Mouse (Mus musculus) stomach, embryonic 16.5 days (tissue): ENCODE results near the gene Retnla. TPM values are rescaled to one million over a fixed set of nuclear protein-coding genes. Genes with fewer than 3 reads are reported as not detected.

ENCODE experiments used
- ATAC-seq: fragments of 200-750 bp; cut with Nextera tagmentation; 2 replicates; pipeline ENCODE4 v1.8.0; 2017; ENCODE audit warnings: moderate number of reproducible peaks, moderate TSS enrichment; ENCODE audit not compliant: insufficient read depth, low FRiP score
- H3K27ac ChIP-seq: fragments of 300-500 bp; sonication (generic); 2 replicates; pipeline ENCODE4 v1.5.1; 2014; ENCODE audit warnings: low read length
- H3K27me3 ChIP-seq: fragments of 300-500 bp; sonication (generic); 2 replicates; pipeline ENCODE4 v1.6.1; 2014; ENCODE audit warnings: low read length, control low read depth, mixed read lengths; ENCODE audit not compliant: control insufficient read depth, insufficient read depth
- H3K36me3 ChIP-seq: fragments of 300-500 bp; sonication (generic); 2 replicates; pipeline ENCODE4 v1.6.1; 2014; ENCODE audit warnings: low read length; ENCODE audit not compliant: control insufficient read depth, insufficient read depth
- H3K4me1 ChIP-seq: fragments of 300-500 bp; sonication (generic); 2 replicates; pipeline ENCODE4 v1.6.1; 2014; ENCODE audit warnings: low read length, control low read depth, mixed read lengths; ENCODE audit not compliant: control insufficient read depth, insufficient read depth
- H3K4me2 ChIP-seq: fragments of 300-500 bp; sonication (generic); 2 replicates; pipeline ENCODE4 v1.6.1; 2014; ENCODE audit warnings: low read depth, low read length, mixed read lengths
- H3K4me3 ChIP-seq: fragments of 300-500 bp; sonication (generic); replicated peaks from 2 replicates; pipeline ENCODE4 v1.5.1; 2014; ENCODE audit warnings: mild to moderate bottlenecking, low read length
- H3K9ac ChIP-seq: fragments of 300-500 bp; sonication (generic); 2 replicates; pipeline ENCODE4 v1.6.1; 2014; ENCODE audit warnings: low read length
- H3K9me3 ChIP-seq: fragments of 300-500 bp; sonication (generic); replicated peaks from 2 replicates; pipeline ENCODE4 v1.6.1; 2016; ENCODE audit warnings: low read length, control low read depth; ENCODE audit not compliant: control insufficient read depth
- WGBS: fragments of 180-500 bp; shearing (Covaris S2); extraction: QIAGEN DNeasy Blood & Tissue Kit; methylation state at CpG from one replicate; pipeline ENCODE4 v1.1.7; 2014; 5-methylcytosine and 5-hydroxymethylcytosine counted together
- polyA plus RNA-seq: library from polyadenylated mRNA; unstranded; fragments of >200 nt; fragmentation: Nextera tagmentation; extraction: Ambion mirVana; gene quantifications from 2 replicates; pipeline ENCODE4 v1.2.1, GENCODE M21; 2015

Retnla gene
- polyA plus RNA-seq = not detected in 2 replicates

- Histone ChIP-seq H3K4me1 (no peaks in the 10 kb centered on the region), H3K4me2 (no peak within 1 kb of the TSS), H3K36me3 (no peaks in the 10 kb centered on the region), H3K9ac (no peak within 1 kb of the TSS), H3K9me3 (no peaks in the 10 kb centered on the region), H3K4me3 (no peak within 1 kb of the TSS), H3K27ac (no peak within 1 kb of the TSS), H3K27me3 (no peaks in the 10 kb centered on the region)
- 75% methylated on average over 3 of the region's 3 CpGs for WGBS
- ATAC-seq = no peak
Measured at GRCm38 (mm10) chr16:48842266-48842665, at the start of gene Retnla. Gene Retnla, plus strand, starts transcription at chr16:48842551.

GRCm38 (mm10) chr16:48798285-48798684 is 44.1 kb upstream of the Retnla start:
- no peaks in the 10 kb centered on the region for H3K9me3 ChIP-seq
- H3K4me2 ChIP-seq = no peak overlapping the region
- H3K9ac ChIP-seq = no peak overlapping the region
- no peak overlapping the region for H3K4me3 ChIP-seq
- WGBS = 36% methylated on average over 3 of the region's 3 CpGs
- H3K36me3 ChIP-seq = no peaks in the 10 kb centered on the region
- no peak overlapping the region for H3K27ac ChIP-seq
- no peaks in the 10 kb centered on the region for H3K27me3 ChIP-seq
- no peak for ATAC-seq
- H3K4me1 ChIP-seq = no peaks in the 10 kb centered on the region

GRCm38 (mm10) chr16:48799470-48799869 is 42.9 kb upstream of the Retnla start:
- no peaks in the 10 kb centered on the region for H3K36me3 ChIP-seq
- no peak overlapping the region for H3K4me3 ChIP-seq
- H3K27me3 ChIP-seq = no peaks in the 10 kb centered on the region
- no peak overlapping the region for H3K27ac ChIP-seq
- no peaks in the 10 kb centered on the region for H3K9me3 ChIP-seq
- no peaks in the 10 kb centered on the region for H3K4me1 ChIP-seq
- no peak for ATAC-seq
- WGBS = 88% methylated on average over 3 of the region's 3 CpGs
- H3K4me2 ChIP-seq = no peak overlapping the region
- no peak overlapping the region for H3K9ac ChIP-seq

DNA sequence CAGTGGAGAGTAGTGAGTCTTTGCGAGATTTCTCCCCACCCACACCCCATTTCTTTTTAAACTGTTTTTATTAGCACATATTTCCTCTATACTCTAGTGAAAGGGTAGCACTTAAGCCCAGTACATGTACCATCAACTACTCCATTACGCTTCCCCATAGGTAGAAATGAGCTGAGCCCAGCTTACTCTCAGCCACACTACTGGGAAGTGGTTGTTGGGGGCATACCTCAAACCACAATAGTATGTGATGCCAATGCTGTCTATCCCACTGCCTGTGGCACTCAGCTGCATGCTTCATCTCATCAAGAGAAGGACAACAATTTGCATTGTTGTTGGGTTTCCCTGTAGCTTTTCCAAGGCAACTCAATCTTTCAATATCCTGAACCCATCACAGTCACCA is 41.4 kb upstream of the Retnla start:
- 84% methylated on average over 2 of the region's 2 CpGs for WGBS
- Histone ChIP-seq H3K4me1 (no peaks in the 10 kb centered on the region), H3K27ac (no peak overlapping the region), H3K4me2 (no peak overlapping the region), H3K4me3 (no peak overlapping the region), H3K27me3 (no peaks in the 10 kb centered on the region), H3K9me3 (no peaks in the 10 kb centered on the region), H3K36me3 (no peaks in the 10 kb centered on the region), H3K9ac (no peak overlapping the region)
- no peak for ATAC-seq

GRCm38 (mm10) chr16:48805412-48805811 is 36.9 kb upstream of the Retnla start:
- no peaks in the 10 kb centered on the region for H3K27me3 ChIP-seq

DNA sequence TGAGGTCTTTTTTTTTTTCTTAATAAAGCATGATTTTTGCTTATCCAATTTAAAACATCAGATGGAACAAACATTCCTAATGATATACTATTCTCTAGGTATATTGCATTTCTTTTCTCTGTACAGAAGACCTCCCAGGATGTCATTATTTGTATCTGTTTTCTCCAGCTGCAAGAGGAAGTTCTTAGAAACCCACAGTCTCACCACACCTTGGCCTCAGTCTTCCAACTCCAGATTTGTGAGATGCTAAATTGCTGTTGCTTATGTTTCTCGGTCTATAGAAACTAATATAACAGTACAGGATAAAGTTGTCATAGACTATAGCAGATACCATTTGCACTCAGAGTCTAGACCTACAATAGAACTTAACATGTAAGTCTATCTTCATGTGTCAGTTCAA is 35.8 kb upstream of the Retnla start:
- H3K4me1 ChIP-seq = no peaks in the 10 kb centered on the region
- WGBS = 85% methylated on average over 1 of the region's 1 CpGs
- no peak overlapping the region for H3K9ac ChIP-seq
- H3K9me3 ChIP-seq = no peaks in the 10 kb centered on the region
- no peak overlapping the region for H3K27ac ChIP-seq
- no peaks in the 10 kb centered on the region for H3K36me3 ChIP-seq
- ATAC-seq = no peak
- no peak overlapping the region for H3K4me3 ChIP-seq
- no peak overlapping the region for H3K4me2 ChIP-seq
- H3K27me3 ChIP-seq = no peaks in the 10 kb centered on the region

More at GRCm38 (mm10) chr16:48805412-48805811, 36.9 kb upstream of the Retnla start:
- Histone ChIP-seq H3K36me3 (no peaks in the 10 kb centered on the region), H3K4me1 (no peaks in the 10 kb centered on the region), H3K9me3 (no peaks in the 10 kb centered on the region), H3K4me2 (no peak overlapping the region), H3K4me3 (no peak overlapping the region), H3K27ac (no peak overlapping the region), H3K9ac (no peak overlapping the region)
- 73% methylated on average over 1 of the region's 1 CpGs for WGBS
- no peak for ATAC-seq

DNA sequence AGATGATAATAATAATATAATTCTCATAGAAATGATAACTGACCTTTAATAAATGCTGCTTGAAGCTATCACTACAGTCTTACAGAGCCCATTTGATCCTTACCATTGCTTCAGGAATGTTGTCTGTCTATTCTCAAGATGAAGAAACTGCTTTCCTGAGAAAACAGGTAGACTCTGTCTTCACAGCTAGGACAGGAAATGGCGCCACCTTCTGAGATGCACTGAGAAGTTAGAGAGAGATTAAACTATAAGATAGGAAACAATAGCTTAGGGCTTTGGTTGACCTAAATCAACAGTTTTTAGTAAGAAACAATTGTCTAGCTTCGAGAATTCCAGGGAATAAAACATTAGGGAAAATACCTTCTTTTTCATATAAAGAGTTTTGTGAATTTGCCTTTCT is 33.0 kb upstream of the Retnla start:
- 58% methylated on average over 2 of the region's 2 CpGs for WGBS
- H3K4me1 ChIP-seq = no peaks in the 10 kb centered on the region; the same call in 1 of the 2 replicates

DNA sequence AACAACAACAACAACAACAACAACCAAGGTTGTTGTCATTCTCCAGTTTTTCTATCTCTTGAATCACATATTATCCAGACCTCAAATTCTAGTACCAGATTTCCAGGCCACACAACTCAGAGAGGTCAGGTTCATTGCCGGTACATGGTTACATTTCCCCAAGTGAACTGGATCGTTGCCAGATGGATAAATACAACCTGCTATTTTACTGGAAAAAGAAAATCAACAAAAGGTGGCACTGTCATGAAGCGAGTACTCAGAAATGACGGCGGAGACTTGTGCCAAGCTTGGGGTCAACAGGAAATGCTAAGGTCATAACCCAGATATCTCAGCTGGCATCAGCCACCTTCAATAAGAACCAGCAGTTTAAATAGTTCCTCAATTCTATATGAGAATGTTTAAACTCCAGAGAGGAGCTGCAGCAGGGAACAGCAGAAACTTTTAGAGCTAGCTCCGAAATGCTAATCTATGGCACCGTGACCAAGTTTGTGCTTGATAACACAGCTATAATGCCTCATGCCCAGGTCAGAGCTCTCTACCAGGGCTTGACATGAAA is 30.4 kb upstream of the Retnla start:
- H3K4me1 ChIP-seq = no peaks in the 10 kb centered on the region; the same call in 1 of the 2 replicates
- H3K9ac ChIP-seq = no peak overlapping the region
- H3K36me3 ChIP-seq = no peaks in the 10 kb centered on the region
- no peak overlapping the region for H3K4me2 ChIP-seq
- no peak for ATAC-seq
- H3K4me3 ChIP-seq = no peak overlapping the region
- no peak overlapping the region for H3K27ac ChIP-seq
- 39% methylated on average over 7 of the region's 7 CpGs for WGBS
- H3K27me3 ChIP-seq = no peaks in the 10 kb centered on the region
- H3K9me3 ChIP-seq = no peaks in the 10 kb centered on the region

More for the DNA sequence above, 33.0 kb upstream of the Retnla start:
- Histone ChIP-seq H3K9me3 (no peaks in the 10 kb centered on the region), H3K4me2 (no peak overlapping the region), H3K9ac (no peak overlapping the region), H3K27ac (no peak overlapping the region), H3K4me3 (no peak overlapping the region), H3K27me3 (no peaks in the 10 kb centered on the region), H3K36me3 (no peaks in the 10 kb centered on the region)
- no peak for ATAC-seq

DNA sequence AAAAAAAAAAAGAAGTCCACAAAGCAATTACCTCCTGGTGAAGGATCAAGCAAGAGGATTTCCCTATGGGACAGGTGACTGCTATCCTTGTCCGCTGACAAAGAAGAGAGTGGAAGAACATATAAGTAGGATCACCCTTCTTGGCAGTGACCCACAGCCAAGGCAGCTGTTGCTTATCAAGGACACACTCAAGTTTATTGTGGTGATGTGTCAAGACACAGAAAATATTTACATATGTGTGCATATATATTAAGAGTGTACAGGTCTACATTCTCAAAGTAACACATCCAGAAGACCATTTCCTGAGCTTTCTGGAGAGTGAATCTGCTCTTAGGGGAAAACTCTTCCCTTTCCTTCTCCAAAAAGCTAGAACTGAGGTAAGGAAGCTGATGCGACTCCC is 25.7 kb upstream of the Retnla start, which contains the start of gene Retnlb:
Gene Retnlb (plus strand): TSS at position 162 of the 400 bp plus-strand sequence.
- Histone ChIP-seq H3K4me2 (no peak within 1 kb of the TSS), H3K27me3 (no peaks in the 10 kb centered on the region), H3K4me3 (no peak within 1 kb of the TSS), H3K27ac (no peak within 1 kb of the TSS), H3K4me1 (no peaks in the 10 kb centered on the region; the same call in 1 of the 2 replicates), H3K9me3 (no peaks in the 10 kb centered on the region), H3K9ac (no peak within 1 kb of the TSS), H3K36me3 (no peaks in the 10 kb centered on the region)
- no peak for ATAC-seq
- WGBS = 90% methylated on average over 2 of the region's 2 CpGs
